Mouse (Mus musculus) olfactory bulb, adult 2 months (tissue): ENCODE measurements around the gene Olfr49. TPM values are rescaled to one million over a fixed set of nuclear protein-coding genes. Genes with fewer than 3 reads are reported as not detected.

Experiments used
- H3K27ac ChIP-seq: fragments of 200-500 bp; 2 replicates; pipeline ENCODE4 v1.5.1; 2012; ENCODE audit warnings: low read depth, low read length; ENCODE audit not compliant: insufficient read depth
- H3K4me1 ChIP-seq: fragments of 200-500 bp; 2 replicates; pipeline ENCODE4 v1.6.1; 2012; ENCODE audit warnings: low read length; ENCODE audit not compliant: control insufficient read depth, insufficient read depth
- H3K4me3 ChIP-seq: fragments of 200-500 bp; 2 replicates; pipeline ENCODE4 v1.5.1; 2012; ENCODE audit warnings: mild to moderate bottlenecking, low read depth, low read length, moderate library complexity; ENCODE audit not compliant: insufficient read depth
- CTCF ChIP-seq: fragments of 200-500 bp; IDR thresholded peaks from 2 replicates; pipeline ENCODE4 v1.5.1; 2012; ENCODE audit warnings: low read depth, mild to moderate bottlenecking, low read length, moderate library complexity; ENCODE audit not compliant: insufficient read depth
- POLR2A ChIP-seq: fragments of 200-500 bp; IDR thresholded peaks from 2 replicates; pipeline ENCODE4 v1.6.1; 2012; ENCODE audit warnings: mild to moderate bottlenecking, low read depth, low read length, moderate library complexity; ENCODE audit not compliant: insufficient read depth
- WGBS: fragments of 180-500 bp; shearing (Covaris S2); methylation state at CpG from one replicate; pipeline ENCODE4 v1.1.7; 2018; 5-methylcytosine and 5-hydroxymethylcytosine counted together
- polyA plus RNA-seq: library from polyadenylated mRNA; stranded (reverse); fragments of >200 nt; gene quantifications from 2 replicates; pipeline ENCODE4 v1.2.4, GENCODE M21; 2012; ENCODE audit warnings: low replicate concordance; ENCODE audit not compliant: missing spikeins, insufficient read depth, insufficient read length

The Olfr49 gene
- polyA plus RNA-seq, result not detected in 2 replicates

DNA sequence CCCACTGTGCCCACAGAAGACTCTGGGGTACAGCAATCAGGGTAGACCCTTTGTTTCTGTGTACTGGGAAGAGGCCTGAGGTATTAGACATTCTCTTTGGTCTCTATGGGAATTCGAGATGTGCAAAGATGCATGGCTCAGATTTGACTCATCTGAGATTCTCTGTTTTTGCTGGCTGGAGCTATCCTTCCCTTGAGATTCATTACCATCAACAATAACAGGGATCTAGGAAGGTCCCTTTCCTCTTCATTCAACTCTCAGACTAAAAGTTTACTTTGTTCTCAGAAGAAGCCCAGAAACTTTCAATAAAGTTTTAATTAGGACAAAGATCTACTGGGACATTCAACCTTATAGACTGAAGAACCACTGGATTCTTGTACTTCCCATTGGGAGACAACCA is at the start of gene Olfr49:
Olfr49 (minus strand) TSS at position 101 of the 400 bp plus-strand sequence.
- Histone ChIP-seq H3K4me3 (no peak within 1 kb of the TSS), H3K4me1 (no peaks in the 10 kb centered on the region), H3K27ac (no peak within 1 kb of the TSS)
- TF ChIP-seq CTCF, result no peak
- no peak for TF ChIP-seq POLR2A
- WGBS, result 73% methylated on average over 1 of the region's 1 CpGs

- no peak for TF ChIP-seq POLR2A
- TF ChIP-seq CTCF, result no peak
- H3K27ac ChIP-seq, result no peak overlapping the region
- H3K4me1 ChIP-seq, result peaks cover 7% of the 10 kb centered on the region
- H3K4me3 ChIP-seq, result no peak overlapping the region
- WGBS, result 61% methylated on average over 8 of the region's 8 CpGs
Measured at GRCm38 (mm10) chr14:54333452-54334189, 48.9 kb upstream of the Olfr49 start.

- 45% methylated on average over 5 of the region's 5 CpGs for WGBS
- Histone ChIP-seq H3K27ac (0 out of 2 replicates have a peak overlapping the region, but pooled peaks have one; percentile 9), H3K4me1 (peaks cover 7% of the 10 kb centered on the region)
Measured at GRCm38 (mm10) chr14:54332176-54333074, 47.7 kb upstream of the Olfr49 start.

GRCm38 (mm10) chr14:54331178-54331577 is 46.4 kb upstream of the Olfr49 start:
- 93% methylated on average over 1 of the region's 1 CpGs for WGBS
- TF ChIP-seq CTCF (no peak), POLR2A (no peak)

More at GRCm38 (mm10) chr14:54332176-54333074, 47.7 kb upstream of the Olfr49 start:
- no peak for TF ChIP-seq POLR2A
- no peak for TF ChIP-seq CTCF
- no peak overlapping the region for H3K4me3 ChIP-seq

DNA sequence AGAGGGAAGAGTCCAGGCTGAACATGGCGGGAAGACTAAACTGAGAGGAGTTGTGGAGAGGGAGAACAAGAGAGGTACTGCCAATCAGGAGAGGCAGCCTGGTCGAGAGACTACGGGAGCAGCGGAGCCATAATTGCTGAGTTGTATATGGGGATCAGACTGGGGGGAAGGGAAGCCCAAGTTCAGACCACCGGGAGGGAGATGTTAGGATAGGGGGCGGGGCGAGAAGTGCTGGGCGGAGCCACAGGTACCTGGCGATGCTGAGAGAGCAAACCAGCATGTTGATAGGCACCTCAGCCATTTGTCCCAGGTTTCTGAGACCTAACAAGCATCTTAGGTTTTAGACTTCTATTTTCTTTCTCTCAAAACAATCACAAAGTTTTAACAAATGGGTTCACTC is 44.5 kb upstream of the Olfr49 start:
- H3K4me1 ChIP-seq, result peaks cover 7% of the 10 kb centered on the region
- no peak overlapping the region for H3K27ac ChIP-seq
- no peak overlapping the region for H3K4me3 ChIP-seq
- TF ChIP-seq CTCF, result no peak
- no peak for TF ChIP-seq POLR2A
- WGBS, result 69% methylated on average over 9 of the region's 9 CpGs

More at GRCm38 (mm10) chr14:54331178-54331577, 46.4 kb upstream of the Olfr49 start:
- H3K4me1 ChIP-seq, result peaks cover 7% of the 10 kb centered on the region
- no peak overlapping the region for H3K27ac ChIP-seq
- no peak overlapping the region for H3K4me3 ChIP-seq

DNA sequence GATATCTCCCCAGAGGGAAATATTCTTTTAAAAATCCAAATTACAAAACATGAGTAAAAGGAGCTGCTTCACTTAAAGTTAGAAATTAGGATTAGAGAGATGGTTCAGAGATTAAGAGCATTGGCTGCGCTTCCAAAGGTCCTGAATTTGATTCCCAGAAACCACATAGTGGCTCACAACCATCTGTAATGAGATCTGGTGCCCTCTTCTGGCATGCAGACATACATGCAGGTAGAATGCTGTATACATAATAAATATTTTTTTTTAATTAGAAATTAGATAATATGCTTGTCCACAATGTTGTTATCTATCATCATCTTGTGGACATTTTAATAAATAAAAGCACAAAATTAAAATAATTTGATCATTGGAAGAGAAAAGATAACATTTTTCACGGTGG is 43.8 kb upstream of the Olfr49 start:
- Histone ChIP-seq H3K4me1 (peaks cover 7% of the 10 kb centered on the region), H3K27ac (no peak overlapping the region), H3K4me3 (no peak overlapping the region)
- WGBS, result 91% methylated on average over 2 of the region's 2 CpGs
- TF ChIP-seq CTCF (no peak), POLR2A (no peak)

DNA sequence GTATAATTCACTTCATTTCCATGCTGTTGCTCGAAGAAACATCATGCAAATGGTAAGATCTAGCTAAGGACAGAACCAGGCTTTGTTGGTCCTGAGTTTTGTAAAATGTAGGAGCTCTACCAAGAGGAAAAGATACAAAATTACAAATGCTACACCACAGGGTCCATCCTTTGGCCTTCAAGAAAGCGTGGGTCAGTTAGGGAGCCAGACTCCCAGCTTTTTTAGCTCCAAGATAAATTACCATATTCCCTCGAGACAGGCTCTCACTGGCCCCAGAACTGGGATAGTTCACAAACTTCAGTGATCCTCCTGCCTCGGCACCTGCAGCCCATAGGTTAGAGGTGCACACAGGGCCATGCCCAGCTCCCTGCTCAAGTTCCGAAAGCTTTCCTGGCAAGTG is 39.7 kb upstream of the Olfr49 start:
- Histone ChIP-seq H3K27ac (no peak overlapping the region), H3K4me3 (no peak overlapping the region), H3K4me1 (no peaks in the 10 kb centered on the region)
- WGBS, result 89% methylated on average over 5 of the region's 5 CpGs
- TF ChIP-seq POLR2A (no peak), CTCF (no peak)

GRCm38 (mm10) chr14:54321556-54322376 is 37.0 kb upstream of the Olfr49 start:
- Histone ChIP-seq H3K4me1 (no peaks in the 10 kb centered on the region), H3K27ac (no peak overlapping the region), H3K4me3 (no peak overlapping the region)
- WGBS, result 65% methylated on average over 18 of the region's 18 CpGs
- TF ChIP-seq POLR2A (no peak), CTCF (no peak)
